Mouse (Mus musculus): ENCODE data around the gene Grxcr1. TPM values are rescaled to one million over a fixed set of nuclear protein-coding genes. Genes with fewer than 3 reads are reported as not detected.

Gene Grxcr1
- total RNA-seq (2017), result not detected in 2 replicates

DNA sequence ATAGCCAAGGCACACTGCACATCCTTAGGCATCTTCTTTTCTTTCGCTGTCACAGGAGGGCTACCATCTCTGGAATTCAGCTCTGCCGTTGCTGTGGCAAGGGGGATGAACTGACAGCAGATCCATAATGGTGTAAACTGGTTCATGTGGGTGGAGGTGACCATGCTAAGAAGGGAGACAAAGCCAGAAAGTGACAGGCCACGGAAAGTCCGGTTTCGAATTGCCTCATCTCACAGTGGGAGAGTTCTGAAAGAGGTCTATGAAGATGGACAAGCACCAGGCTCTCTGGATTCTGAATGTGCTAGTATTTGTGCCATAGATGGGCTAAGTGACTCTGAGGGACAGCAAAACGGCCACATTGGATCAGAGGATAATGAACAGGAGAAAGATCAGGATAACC, at the start of gene Grxcr1:
Gene Grxcr1 (plus strand): TSS at position 92 of the 400 bp plus-strand sequence.
- ATAC-seq (replicated peaks in 1 of 2; ENCODE audit: insufficient read depth in 1 of 2, low FRiP score in 2 of 2, low TSS enrichment in 1 of 2, low read depth in 1 of 2, poor library complexity in 2 of 2, severe bottlenecking in 2 of 2), result no peak

DNA sequence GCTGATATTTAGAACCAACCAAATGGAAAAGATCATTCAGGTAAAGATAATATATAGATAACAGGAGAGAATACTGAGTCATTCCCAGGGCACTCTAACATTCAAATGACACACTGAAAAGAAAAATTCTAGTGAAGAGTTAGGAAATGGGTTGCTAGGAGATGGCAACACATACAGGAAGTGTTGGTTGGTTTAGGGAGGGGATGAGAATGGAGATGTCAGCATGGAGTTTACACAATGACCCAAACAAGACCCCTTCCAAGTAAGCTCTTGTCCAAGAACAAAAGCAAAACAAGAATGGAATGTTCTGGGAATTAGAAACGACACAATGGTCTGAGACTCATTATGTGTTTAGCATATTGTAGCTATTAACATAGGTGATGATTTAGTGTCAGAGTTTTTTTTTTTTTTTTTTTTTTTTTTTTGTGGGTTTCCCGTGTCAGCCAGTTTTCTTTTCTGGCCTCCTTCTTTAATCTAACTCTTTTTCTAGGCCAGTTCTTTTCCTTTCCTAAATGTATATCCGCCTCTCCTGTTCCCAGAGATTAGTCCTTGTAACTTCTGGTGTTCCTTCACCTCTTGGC, 49.6 kb upstream of the Grxcr1 start:
- peak; percentile 49 to 51; a peak in 3 of 4 replicates for ATAC-seq (replicated peaks in 1 of 2; ENCODE audit: insufficient read depth in 1 of 2, low FRiP score in 2 of 2, low TSS enrichment in 1 of 2, low read depth in 1 of 2, poor library complexity in 2 of 2, severe bottlenecking in 2 of 2)

DNA sequence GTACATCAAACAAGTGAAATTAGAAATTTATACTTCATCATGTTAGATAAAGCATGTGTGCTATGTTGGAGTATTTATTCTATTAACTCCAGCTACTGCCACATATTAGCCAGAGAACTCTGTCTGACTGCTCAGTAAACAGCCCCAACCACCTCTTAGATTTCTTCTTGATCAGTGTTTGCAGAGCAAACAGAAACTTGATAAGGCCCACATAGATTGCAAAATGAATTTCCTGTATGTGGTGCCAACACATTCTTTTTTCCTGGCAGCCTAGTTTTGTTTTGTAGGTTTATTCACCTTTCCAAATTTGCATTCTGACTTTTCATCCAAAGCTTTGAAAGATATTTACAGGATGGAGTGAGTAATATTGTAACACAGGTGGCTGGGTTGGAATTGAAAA, 41.2 kb upstream of the Grxcr1 start:
- no peak for ATAC-seq (replicated peaks in 1 of 2; ENCODE audit: insufficient read depth in 1 of 2, low FRiP score in 2 of 2, low TSS enrichment in 1 of 2, low read depth in 1 of 2, poor library complexity in 2 of 2, severe bottlenecking in 2 of 2)

DNA sequence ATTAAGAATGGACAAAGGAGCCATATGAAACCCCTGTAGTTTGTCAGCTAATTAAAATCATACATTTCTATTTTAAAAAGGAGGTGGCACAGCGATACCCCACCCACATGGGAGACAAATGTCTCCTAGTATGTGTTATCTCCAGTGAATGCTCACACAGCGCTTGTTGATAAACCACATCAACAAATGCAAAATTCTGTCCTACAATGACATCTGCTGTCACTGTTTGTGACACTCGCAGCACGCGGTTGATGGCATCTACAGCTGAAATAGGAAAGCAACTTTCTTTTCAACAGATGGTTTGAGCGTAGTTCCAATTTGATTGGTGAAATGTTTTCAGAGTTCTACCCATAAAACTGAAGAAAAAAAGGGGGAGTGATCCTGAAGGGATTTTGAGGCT, 29.0 kb upstream of the Grxcr1 start:
- ATAC-seq (replicated peaks in 1 of 2; ENCODE audit: insufficient read depth in 1 of 2, low FRiP score in 2 of 2, low TSS enrichment in 1 of 2, low read depth in 1 of 2, poor library complexity in 2 of 2, severe bottlenecking in 2 of 2), result no peak

DNA sequence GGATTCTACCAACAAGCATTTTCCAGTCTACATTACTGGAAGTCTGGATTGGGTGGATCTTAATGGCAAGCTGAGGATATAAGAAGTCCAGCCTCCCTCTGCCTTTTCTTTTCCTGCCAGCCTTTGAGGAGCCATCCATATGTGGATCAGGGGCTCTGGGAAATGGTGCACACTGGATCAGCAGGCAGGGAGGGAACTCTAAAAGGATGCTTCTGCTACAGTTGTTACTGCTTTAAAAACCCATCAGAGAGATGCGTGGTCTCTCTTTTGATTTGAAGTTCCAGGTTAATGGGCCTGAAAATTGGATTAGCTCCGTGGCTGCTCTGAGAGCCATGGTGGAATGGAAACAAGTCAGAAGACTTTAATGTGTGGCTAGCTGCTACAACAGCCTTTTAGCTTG, 27.7 kb upstream of the Grxcr1 start:
- no peak for ATAC-seq (replicated peaks in 1 of 2; ENCODE audit: insufficient read depth in 1 of 2, low FRiP score in 2 of 2, low TSS enrichment in 1 of 2, low read depth in 1 of 2, poor library complexity in 2 of 2, severe bottlenecking in 2 of 2)

DNA sequence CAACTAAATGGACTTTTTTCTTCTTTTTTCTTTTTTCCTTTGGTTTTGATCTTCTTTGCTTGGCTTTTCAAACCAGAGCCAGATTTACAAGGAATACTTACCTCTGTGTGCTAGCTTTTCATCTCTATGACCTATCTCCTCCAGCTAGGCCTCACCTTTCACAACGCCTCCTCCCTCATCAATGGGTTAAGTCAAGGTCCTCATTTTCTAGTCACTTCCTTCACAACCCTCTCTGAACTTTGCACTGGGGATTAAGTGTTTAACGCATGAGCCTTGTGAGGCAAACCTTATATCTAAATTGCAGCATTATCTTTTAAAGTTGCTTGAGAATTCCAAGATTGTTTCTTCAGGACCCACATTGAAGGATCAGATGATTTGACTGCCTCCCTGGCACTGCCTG, 27.2 kb upstream of the Grxcr1 start:
- no peak for ATAC-seq (replicated peaks in 1 of 2; ENCODE audit: insufficient read depth in 1 of 2, low FRiP score in 2 of 2, low TSS enrichment in 1 of 2, low read depth in 1 of 2, poor library complexity in 2 of 2, severe bottlenecking in 2 of 2)

DNA sequence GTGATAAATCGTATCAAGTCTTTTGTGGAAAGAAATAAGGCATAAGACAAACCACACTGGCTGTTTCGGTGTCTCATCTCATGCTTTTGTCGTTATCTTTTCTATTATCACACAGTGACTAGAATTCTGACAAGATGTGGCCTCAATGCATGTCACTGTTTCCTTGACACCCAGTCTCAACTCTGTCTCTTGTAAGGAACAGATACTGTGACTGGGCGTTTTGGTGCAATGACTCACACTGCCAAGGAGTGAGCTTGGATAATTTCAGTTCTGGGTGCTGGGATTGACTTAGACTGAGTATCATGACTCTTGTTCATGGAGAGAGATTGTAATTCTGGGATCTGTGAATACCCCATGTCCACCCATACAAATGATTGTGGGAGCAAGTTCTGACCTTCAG, 24.6 kb upstream of the Grxcr1 start:
- no peak for ATAC-seq (replicated peaks in 1 of 2; ENCODE audit: insufficient read depth in 1 of 2, low FRiP score in 2 of 2, low TSS enrichment in 1 of 2, low read depth in 1 of 2, poor library complexity in 2 of 2, severe bottlenecking in 2 of 2)

DNA sequence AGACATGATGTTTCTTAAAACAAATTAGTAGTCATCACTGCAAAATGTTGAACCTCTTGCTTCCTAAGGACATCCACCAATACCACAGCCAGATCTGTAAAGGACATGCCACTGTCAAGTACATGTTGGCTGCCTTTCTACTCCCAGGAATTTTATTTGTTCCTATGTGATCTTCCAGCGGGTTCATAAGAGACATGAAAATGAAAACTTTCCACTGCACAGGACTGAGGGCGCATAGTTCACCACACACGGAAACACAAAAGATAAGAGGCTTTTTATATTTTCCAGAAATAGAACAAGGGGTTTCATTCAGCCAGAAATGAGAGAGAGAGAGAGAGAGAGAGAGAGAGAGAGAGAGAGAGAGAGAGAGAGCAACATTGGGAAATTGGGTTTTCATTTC, 20.1 kb upstream of the Grxcr1 start:
- ATAC-seq (replicated peaks in 1 of 2; ENCODE audit: insufficient read depth in 1 of 2, low FRiP score in 2 of 2, low TSS enrichment in 1 of 2, low read depth in 1 of 2, poor library complexity in 2 of 2, severe bottlenecking in 2 of 2), result no peak

DNA sequence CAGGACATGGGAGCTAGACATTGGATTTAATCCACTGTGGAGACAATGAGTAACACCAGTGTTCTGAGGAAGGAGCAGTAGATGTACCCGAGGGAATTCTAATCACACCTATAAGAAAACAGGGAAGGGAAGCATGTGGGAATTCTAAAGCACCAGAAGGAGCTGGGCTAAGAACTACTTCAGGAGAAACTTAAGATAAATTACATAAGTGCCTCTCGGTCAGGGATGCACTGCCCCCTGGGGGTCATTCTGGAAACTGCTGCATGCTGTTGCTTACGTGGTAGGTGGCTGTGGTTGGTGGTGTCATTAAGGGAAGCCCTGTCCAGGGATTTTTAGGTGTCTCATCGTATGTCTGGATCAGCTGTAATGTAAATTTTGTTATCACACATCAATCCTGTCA, 19.0 kb upstream of the Grxcr1 start:
- ATAC-seq (replicated peaks in 1 of 2; ENCODE audit: insufficient read depth in 1 of 2, low FRiP score in 2 of 2, low TSS enrichment in 1 of 2, low read depth in 1 of 2, poor library complexity in 2 of 2, severe bottlenecking in 2 of 2), result peak; percentile 89 to 93

DNA sequence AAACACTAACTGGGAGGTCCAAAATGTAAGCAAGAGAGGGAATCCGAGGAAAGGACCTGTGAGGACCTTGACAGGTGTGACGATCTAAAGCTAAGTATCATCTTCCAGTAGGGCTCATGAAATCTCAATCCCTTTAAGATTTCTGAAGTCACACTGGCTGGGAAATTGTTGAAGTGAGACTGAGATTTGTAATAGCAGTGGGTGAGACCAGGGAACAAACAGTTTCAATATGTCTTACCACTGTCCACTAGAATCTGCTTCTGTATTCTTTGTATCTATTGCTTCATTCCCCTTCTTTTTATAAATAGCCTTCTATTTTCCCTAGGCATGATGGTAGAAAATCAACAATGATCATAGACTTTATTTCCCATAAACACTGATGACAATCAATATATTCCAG, 10.8 kb upstream of the Grxcr1 start:
- ATAC-seq (replicated peaks in 1 of 2; ENCODE audit: insufficient read depth in 1 of 2, low FRiP score in 2 of 2, low TSS enrichment in 1 of 2, low read depth in 1 of 2, poor library complexity in 2 of 2, severe bottlenecking in 2 of 2), result no peak

DNA sequence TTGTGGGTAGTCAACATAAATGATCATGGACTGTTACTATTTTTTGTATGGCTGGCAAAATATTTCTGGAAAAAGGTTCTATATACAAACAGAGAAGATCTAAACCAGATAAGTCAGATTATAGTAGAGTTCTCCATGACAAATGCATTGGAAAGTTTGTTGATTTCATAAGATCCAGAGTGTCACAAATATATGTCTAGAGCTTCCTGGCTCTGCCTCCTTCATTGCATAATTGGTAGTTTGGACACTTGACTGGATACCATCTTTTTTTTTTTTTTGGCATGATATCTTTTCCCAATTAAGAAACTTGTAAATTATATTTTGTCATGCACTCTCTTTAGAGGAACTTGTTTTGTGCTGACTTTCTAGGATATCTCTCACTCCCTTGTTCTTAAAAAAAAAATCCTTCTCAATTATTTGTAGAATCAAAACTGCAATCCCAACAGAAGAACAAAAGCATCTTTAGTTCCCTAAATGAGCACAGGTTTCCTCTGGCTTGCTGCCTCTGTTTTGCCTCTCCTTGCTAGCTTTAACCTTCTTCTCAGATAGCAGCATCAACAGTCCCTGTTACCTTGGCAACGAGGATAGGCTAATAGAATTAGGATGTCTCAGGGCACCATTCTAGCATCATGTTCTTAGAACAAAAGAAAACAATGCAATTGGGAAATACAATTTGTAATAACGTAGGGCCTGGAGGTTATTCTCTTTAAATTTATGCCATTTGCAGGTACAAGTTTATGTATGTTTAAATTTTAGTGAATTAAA, 4.8 kb upstream of the Grxcr1 start:
- ATAC-seq (replicated peaks in 1 of 2; ENCODE audit: insufficient read depth in 1 of 2, low FRiP score in 2 of 2, low TSS enrichment in 1 of 2, low read depth in 1 of 2, poor library complexity in 2 of 2, severe bottlenecking in 2 of 2), result no peak

DNA sequence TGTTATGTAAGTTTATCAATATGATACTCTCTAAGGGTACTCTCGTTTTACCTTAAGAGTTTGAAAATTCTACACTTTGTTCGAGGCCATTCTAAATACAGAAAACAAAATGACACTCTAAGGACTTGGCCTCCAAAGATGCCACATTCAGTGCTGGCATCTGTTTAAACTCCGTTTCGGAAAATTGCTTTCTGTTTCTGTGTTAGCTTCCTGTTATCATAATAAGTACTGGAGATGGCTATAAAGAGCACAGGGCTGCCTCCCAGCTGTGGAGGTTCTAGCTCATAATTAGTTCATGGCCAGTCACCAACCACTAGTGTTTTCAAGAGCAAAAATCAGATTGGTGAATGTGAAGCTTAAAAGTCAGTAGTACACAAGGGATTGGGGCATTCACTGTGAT, 4.2 kb upstream of the Grxcr1 start:
- ATAC-seq (replicated peaks in 1 of 2; ENCODE audit: insufficient read depth in 1 of 2, low FRiP score in 2 of 2, low TSS enrichment in 1 of 2, low read depth in 1 of 2, poor library complexity in 2 of 2, severe bottlenecking in 2 of 2), result no peak

DNA sequence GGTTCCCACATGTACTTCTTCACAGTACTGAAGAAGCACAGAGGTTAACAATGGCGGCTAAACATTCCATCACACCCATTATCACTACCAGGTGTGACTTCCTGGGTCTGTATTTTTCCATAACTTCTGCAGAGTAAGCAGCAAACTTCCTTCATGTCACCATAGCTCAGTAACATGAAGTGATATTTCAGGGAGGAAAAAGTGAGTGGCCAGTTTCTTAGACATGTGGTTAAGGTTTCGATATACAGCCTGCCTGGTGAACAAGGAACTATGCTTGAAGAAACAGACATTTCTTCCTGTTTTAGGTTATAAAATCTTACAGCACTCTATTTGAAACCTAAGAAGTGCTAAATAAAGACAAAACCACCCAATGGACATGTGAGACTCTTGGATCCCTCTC, 1.7 kb downstream of the Grxcr1 start:
- peak; percentile 89 to 93 for ATAC-seq (replicated peaks in 1 of 2; ENCODE audit: insufficient read depth in 1 of 2, low FRiP score in 2 of 2, low TSS enrichment in 1 of 2, low read depth in 1 of 2, poor library complexity in 2 of 2, severe bottlenecking in 2 of 2)

DNA sequence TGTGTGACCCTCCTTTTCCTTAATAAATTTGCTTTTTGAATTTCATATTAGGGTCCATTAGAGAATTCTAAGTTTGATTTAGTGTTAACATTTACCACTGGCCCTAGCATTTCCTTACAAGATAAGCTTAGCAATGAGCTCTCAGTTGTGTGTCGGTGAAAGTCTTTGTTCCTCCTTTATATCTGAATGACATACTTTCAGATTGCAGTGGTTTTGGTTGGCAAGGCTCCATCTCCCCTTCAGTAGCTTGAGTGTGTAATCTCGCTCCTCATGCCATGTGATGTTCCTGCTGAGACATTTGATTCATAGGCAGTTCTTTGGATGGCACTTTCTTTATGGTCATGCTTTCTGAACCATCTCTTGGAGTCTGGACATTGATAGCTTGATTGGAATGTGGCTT, 7.4 kb downstream of the Grxcr1 start:
- ATAC-seq (replicated peaks in 1 of 2; ENCODE audit: insufficient read depth in 1 of 2, low FRiP score in 2 of 2, low TSS enrichment in 1 of 2, low read depth in 1 of 2, poor library complexity in 2 of 2, severe bottlenecking in 2 of 2), result peak; percentile 62 to 93; a peak in 3 of 4 replicates

DNA sequence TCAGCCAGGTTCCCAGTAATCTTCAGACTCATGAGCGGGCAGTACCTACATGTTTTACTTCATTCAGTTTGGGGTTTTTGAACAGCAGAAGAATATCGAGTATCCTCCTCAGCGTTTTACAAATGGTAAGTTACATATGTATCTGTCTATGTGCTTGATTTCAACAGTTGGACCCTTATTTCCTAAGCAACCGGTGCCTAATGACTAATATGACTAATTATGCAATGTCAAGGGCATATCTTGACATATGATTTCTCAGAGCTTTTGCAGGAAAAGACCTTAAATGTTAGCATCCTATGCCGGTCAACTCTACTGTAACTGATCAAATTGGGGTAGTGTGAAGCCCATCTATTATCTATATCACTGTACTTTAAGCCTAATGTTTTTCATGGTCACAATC, 11.7 kb downstream of the Grxcr1 start:
- ATAC-seq (replicated peaks in 1 of 2; ENCODE audit: insufficient read depth in 1 of 2, low FRiP score in 2 of 2, low TSS enrichment in 1 of 2, low read depth in 1 of 2, poor library complexity in 2 of 2, severe bottlenecking in 2 of 2), result no peak

DNA sequence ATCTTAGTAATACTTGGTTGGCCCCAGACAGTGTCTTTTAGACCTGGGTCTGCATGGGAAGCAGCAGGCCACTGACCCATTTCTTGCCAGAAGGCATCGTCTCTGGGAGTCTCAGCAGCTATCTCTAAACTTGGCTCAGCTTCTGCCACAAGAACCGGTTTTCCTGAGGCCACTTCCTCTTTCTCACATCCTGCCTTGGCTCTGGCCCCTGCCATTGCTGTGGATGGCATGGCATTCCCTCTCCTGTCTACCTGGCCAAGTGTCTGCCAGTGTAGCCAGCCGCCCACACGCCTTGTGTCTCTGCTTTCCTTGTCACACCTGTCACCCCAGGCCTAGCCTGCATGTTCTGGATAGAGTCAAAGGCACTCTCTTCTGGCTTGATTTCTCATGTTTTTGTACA, 17.1 kb downstream of the Grxcr1 start:
- ATAC-seq (replicated peaks in 1 of 2; ENCODE audit: insufficient read depth in 1 of 2, low FRiP score in 2 of 2, low TSS enrichment in 1 of 2, low read depth in 1 of 2, poor library complexity in 2 of 2, severe bottlenecking in 2 of 2), result peak; percentile 63 to 68; a peak in 3 of 4 replicates

DNA sequence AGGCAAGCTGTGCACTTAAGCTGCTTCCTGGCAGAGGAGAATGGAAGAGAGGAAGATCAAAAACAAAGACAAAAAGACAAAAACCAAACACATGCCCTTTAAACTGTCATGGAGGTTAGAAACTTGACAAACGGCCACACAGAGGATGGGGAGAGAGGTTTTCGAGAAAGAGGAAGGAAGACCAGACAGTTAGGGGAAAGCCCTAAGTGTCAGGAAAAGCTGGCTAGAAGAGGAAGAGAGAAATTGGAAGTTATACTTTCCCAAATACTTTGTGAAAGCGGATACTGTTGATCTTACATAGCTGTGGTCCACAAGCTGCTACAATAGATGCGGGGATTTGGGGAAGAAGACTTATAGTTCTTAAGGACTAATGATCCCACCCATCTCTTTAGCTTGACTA, 17.9 kb downstream of the Grxcr1 start:
- ATAC-seq (replicated peaks in 1 of 2; ENCODE audit: insufficient read depth in 1 of 2, low FRiP score in 2 of 2, low TSS enrichment in 1 of 2, low read depth in 1 of 2, poor library complexity in 2 of 2, severe bottlenecking in 2 of 2), result peak; percentile 20 to 72; a peak in 3 of 4 replicates

DNA sequence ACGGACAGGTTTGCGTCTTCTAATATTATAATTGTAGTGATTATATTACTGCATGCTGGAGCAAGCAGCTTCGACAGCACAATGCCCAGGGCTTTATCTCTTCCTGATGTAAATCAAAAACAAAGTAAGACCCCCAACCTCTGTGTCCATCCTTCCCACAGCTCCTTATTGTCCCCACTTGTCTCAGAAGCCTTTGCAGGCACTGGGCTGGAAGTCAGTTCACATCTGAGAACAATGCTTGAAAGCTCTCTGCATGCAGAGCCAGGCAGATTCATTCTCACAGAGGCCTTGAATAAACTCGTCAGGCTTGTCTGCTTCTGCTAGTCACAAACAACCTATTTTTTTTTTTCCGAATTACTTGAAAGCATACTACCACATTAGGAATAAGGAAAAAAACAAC, 19.5 kb downstream of the Grxcr1 start:
- ATAC-seq (replicated peaks in 1 of 2; ENCODE audit: insufficient read depth in 1 of 2, low FRiP score in 2 of 2, low TSS enrichment in 1 of 2, low read depth in 1 of 2, poor library complexity in 2 of 2, severe bottlenecking in 2 of 2), result no peak

DNA sequence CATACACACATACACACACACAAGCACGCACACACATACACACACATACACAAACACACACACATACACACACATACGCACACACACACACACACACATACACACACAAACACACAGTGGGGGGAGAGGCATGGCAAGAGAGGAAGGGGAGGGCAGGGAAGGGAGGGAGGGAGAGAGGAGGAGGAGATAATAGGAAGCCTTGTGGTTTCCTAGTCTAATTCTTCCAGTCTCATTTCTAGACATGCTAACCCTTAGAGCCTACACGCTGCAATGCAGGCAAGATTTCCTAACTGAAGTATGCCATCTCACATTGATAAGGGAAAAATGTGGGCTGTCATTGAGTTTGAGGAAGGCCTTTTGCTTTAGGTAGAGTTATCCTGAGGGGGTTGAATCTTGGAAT, 25.9 kb downstream of the Grxcr1 start:
- no peak for ATAC-seq (replicated peaks in 1 of 2; ENCODE audit: insufficient read depth in 1 of 2, low FRiP score in 2 of 2, low TSS enrichment in 1 of 2, low read depth in 1 of 2, poor library complexity in 2 of 2, severe bottlenecking in 2 of 2)
